Mouse (Mus musculus) G1E (cell line): Measurements from ENCODE around the gene Enpp1. TPM values are rescaled to one million over a fixed set of nuclear protein-coding genes. Genes with fewer than 3 reads are reported as not detected.

Experiments
- ATAC-seq: 2 replicates; pipeline ENCODE4 v1.8.0; 2016; ENCODE audit warnings: mild to moderate bottlenecking; ENCODE audit not compliant: insufficient number of reproducible peaks, poor library complexity, low FRiP score, severe bottlenecking; ENCODE audit errors: extremely low read depth
- DNase-seq: peaks from one replicate; pipeline ENCODE4 v3.0.0; 2012; ENCODE audit warnings: low spot score
- H3K27me3 ChIP-seq: 2 replicates; pipeline ENCODE4 v1.6.1; 2012; ENCODE audit warnings: mild to moderate bottlenecking, low read length, inconsistent platforms; ENCODE audit not compliant: insufficient read depth
- H3K36me3 ChIP-seq: replicated peaks from 2 replicates; pipeline ENCODE3; 2012; ENCODE audit warnings: mild to moderate bottlenecking, inconsistent platforms
- H3K4me1 ChIP-seq: 2 replicates; pipeline ENCODE4 v1.6.1; 2012; ENCODE audit warnings: low read depth, low read length, inconsistent platforms, mixed read lengths; ENCODE audit not compliant: insufficient read depth
- H3K4me3 ChIP-seq: 2 replicates; pipeline ENCODE4 v1.5.1; 2012; ENCODE audit warnings: low read depth, mild to moderate bottlenecking, inconsistent platforms, low read length, moderate library complexity, mixed read lengths
- H3K9me3 ChIP-seq: replicated peaks from 2 replicates; pipeline ENCODE4 v1.6.1; 2012; ENCODE audit warnings: inconsistent platforms
- CTCF ChIP-seq: IDR thresholded peaks from 2 replicates; pipeline ENCODE4 v1.5.1; 2012; ENCODE audit warnings: low read depth, low read length, inconsistent platforms, mixed read lengths
- GATA1 ChIP-seq: IDR thresholded peaks from 2 replicates; pipeline ENCODE4 v1.6.1; 2012; ENCODE audit warnings: borderline replicate concordance, low read length, inconsistent platforms, mixed read lengths
- GATA2 ChIP-seq: IDR thresholded peaks from 2 replicates; pipeline ENCODE4 v1.6.1; 2012; ENCODE audit warnings: low read depth, low read length, inconsistent platforms, borderline replicate concordance
- POLR2AphosphoS5 ChIP-seq: IDR thresholded peaks from 2 replicates; pipeline ENCODE4 v1.6.1; 2012; ENCODE audit warnings: low read depth, low read length, inconsistent platforms; ENCODE audit not compliant: insufficient replicate concordance
- TAL1 ChIP-seq: conservative IDR thresholded peaks from 2 replicates; pipeline ENCODE4 v1.6.1; 2012; ENCODE audit warnings: low read depth, low read length, inconsistent platforms, mixed read lengths
- polyA plus RNA-seq: library from polyadenylated mRNA; stranded (reverse); fragments of >175 nt; gene quantifications from 2 replicates; pipeline ENCODE4 v1.2.3, GENCODE M21; 2012
- total RNA-seq, 2 experiments: library from RNA; stranded (forward) in 1 of 2; stranded (reverse) in 1 of 2; fragments of 200-1000 nt in 1 of 2; fragments of >200 nt in 1 of 2; fragmentation: Nextera tagmentation in 1 of 2; gene quantifications; 2 replicates each; pipeline ENCODE4 v1.2.3; 2014 to 2017

The Enpp1 gene
- total and polyA plus RNA-seq, 3 experiments, result 0.16 to 0.23 TPM; not detected in 1

- Histone ChIP-seq H3K4me3 (no peak overlapping the region), H3K27me3 (peaks cover 18% of the 10 kb centered on the region), H3K4me1 (peaks cover 5% of the 10 kb centered on the region; the same call in 1 of the 2 replicates), H3K9me3 (no peaks in the 10 kb centered on the region), H3K36me3 (no peaks in the 10 kb centered on the region)
- TF ChIP-seq CTCF (no peak), GATA1 (no peak), TAL1 (no peak), POLR2AphosphoS5 (no peak), GATA2 (no peak)
- DNase-seq, result no peak
- no peak for ATAC-seq
These were observed 120.2 kb downstream of the Enpp1 start for GRCm38 (mm10) chr10:24591741-24592140.

- ATAC-seq, result peak; percentile 54; the same call in 1 of the 2 replicates
These were observed 120.8 kb downstream of the Enpp1 start for GRCm38 (mm10) chr10:24591136-24591535.

GRCm38 (mm10) chr10:24590546-24590945, 121.4 kb downstream of the Enpp1 start:
- Histone ChIP-seq H3K36me3 (no peaks in the 10 kb centered on the region), H3K9me3 (no peaks in the 10 kb centered on the region), H3K4me3 (no peak overlapping the region), H3K27me3 (peaks cover 10% of the 10 kb centered on the region), H3K4me1 (peaks cover 1% of the 10 kb centered on the region; the same call in 1 of the 2 replicates)
- DNase-seq (no peak), ATAC-seq (no peak)
- no peak for TF ChIP-seq GATA2
- TF ChIP-seq TAL1, result no peak
- TF ChIP-seq CTCF, result no peak
- TF ChIP-seq GATA1, result no peak
- TF ChIP-seq POLR2AphosphoS5, result no peak

More at GRCm38 (mm10) chr10:24591136-24591535, 120.8 kb downstream of the Enpp1 start:
- Histone ChIP-seq H3K36me3 (no peaks in the 10 kb centered on the region), H3K9me3 (no peaks in the 10 kb centered on the region), H3K4me3 (no peak overlapping the region), H3K27me3 (peaks cover 15% of the 10 kb centered on the region), H3K4me1 (peaks cover 5% of the 10 kb centered on the region; the same call in 1 of the 2 replicates)
- DNase-seq, result peak; percentile 57
- TF ChIP-seq CTCF, result peak; percentile 83
- no peak for TF ChIP-seq GATA2
- TF ChIP-seq TAL1, result no peak

- DNase-seq, result no peak
These were observed 122.7 kb downstream of the Enpp1 start for GRCm38 (mm10) chr10:24589238-24589637.

GRCm38 (mm10) chr10:24588824-24589223, 123.1 kb downstream of the Enpp1 start:
- no peak overlapping the region for H3K4me3 ChIP-seq

More at GRCm38 (mm10) chr10:24589238-24589637, 122.7 kb downstream of the Enpp1 start:
- Histone ChIP-seq H3K36me3 (no peaks in the 10 kb centered on the region), H3K9me3 (no peaks in the 10 kb centered on the region), H3K27me3 (peaks cover 5% of the 10 kb centered on the region), H3K4me3 (no peak overlapping the region), H3K4me1 (no peaks in the 10 kb centered on the region)
- no peak for ATAC-seq
- TF ChIP-seq CTCF (no peak), TAL1 (no peak)

More at GRCm38 (mm10) chr10:24588824-24589223, 123.1 kb downstream of the Enpp1 start:
- ATAC-seq (no peak), DNase-seq (no peak)
- TF ChIP-seq TAL1 (no peak), POLR2AphosphoS5 (no peak), CTCF (no peak)
- Histone ChIP-seq H3K27me3 (peaks cover 5% of the 10 kb centered on the region), H3K9me3 (no peaks in the 10 kb centered on the region), H3K36me3 (no peaks in the 10 kb centered on the region), H3K4me1 (no peaks in the 10 kb centered on the region)

Other genes starting within 250 kb of the Enpp1 start
- 4.4 TPM in 1 of 2 replicates, not detected in the other for gene Ccn2, start 116.7 kb downstream of the Enpp1 start, total RNA-seq (2014; fragmentation: Nextera tagmentation)
- not detected in 2 replicates for gene Ccn2, start 116.7 kb downstream of the Enpp1 start, total RNA-seq (2017)
- not detected in 2 replicates for gene Ccn2, start 116.7 kb downstream of the Enpp1 start, polyA plus RNA-seq
- gene Enpp3, start 130.7 kb upstream of the Enpp1 start, total RNA-seq (2014; fragmentation: Nextera tagmentation), result 0.63 TPM in 1 of 2 replicates, not detected in the other
- gene Enpp3, start 130.7 kb upstream of the Enpp1 start, total RNA-seq (2017), result 0.12 and 0.27 TPM in 2 replicates
- gene Enpp3, start 130.7 kb upstream of the Enpp1 start, polyA plus RNA-seq, result not detected in 2 replicates
- gene Med23, start 157.8 kb upstream of the Enpp1 start, total RNA-seq (2014; fragmentation: Nextera tagmentation), result 48.9 and 52.8 TPM in 2 replicates
- gene Med23, start 157.8 kb upstream of the Enpp1 start, total RNA-seq (2017), result 30.0 and 34.0 TPM in 2 replicates
- 8.9 and 13.7 TPM in 2 replicates for gene Med23, start 157.8 kb upstream of the Enpp1 start, polyA plus RNA-seq
- not detected in 2 replicates for gene Arg1, start 215.3 kb upstream of the Enpp1 start, total RNA-seq (2014; fragmentation: Nextera tagmentation)
- gene Arg1, start 215.3 kb upstream of the Enpp1 start, total RNA-seq (2017), result not detected in 2 replicates
- gene Arg1, start 215.3 kb upstream of the Enpp1 start, polyA plus RNA-seq, result not detected in 2 replicates